Mouse (Mus musculus): ENCODE data around the gene Napb.
"Not testable (repeated sequence)": the region's sequence is repeated elsewhere in the genome, so short reads cannot be mapped to it uniquely, and the experiment has no call there.

Gene Napb

GRCm38 (mm10) chr2:148732327-148733000, at the start of gene Napb:
TSS of gene Napb (minus strand) at chr2:148732467.
- DNase-seq (ENCODE audit: low spot score), result peak; percentile 93

GRCm38 (mm10) chr2:148781709-148782108, 49.4 kb upstream of the Napb start, which contains the start of gene 8030411F24Rik:
TSS of gene 8030411F24Rik (plus strand) at chr2:148782009.
- DNase-seq (ENCODE audit: low spot score), result no peak

- not testable (repeated sequence) for DNase-seq (ENCODE audit: low spot score)
These were observed 39.1 kb upstream of the Napb start, which contains the start of gene Cst11 for GRCm38 (mm10) chr2:148771397-148771796. TSS of gene Cst11 (minus strand) at chr2:148771497.

- DNase-seq (ENCODE audit: low spot score), result no peak
These were observed 31.6 kb upstream of the Napb start for GRCm38 (mm10) chr2:148763648-148764388.

- DNase-seq (ENCODE audit: low spot score), result no peak
These were observed 22.1 kb upstream of the Napb start for GRCm38 (mm10) chr2:148754310-148754846.

- peak; percentile 24 for DNase-seq (ENCODE audit: low spot score)
These were observed 19.9 kb upstream of the Napb start for GRCm38 (mm10) chr2:148751893-148752813.

GRCm38 (mm10) chr2:148750058-148750457, 17.8 kb upstream of the Napb start, which contains the start of gene Cstl1:
TSS of gene Cstl1 (plus strand) at chr2:148750358.
- DNase-seq (ENCODE audit: low spot score), result no peak

GRCm38 (mm10) chr2:148743846-148744407, 11.7 kb upstream of the Napb start:
- DNase-seq (ENCODE audit: low spot score), result no peak

GRCm38 (mm10) chr2:148743001-148743400, 10.7 kb upstream of the Napb start:
- DNase-seq (ENCODE audit: low spot score), result no peak

GRCm38 (mm10) chr2:148731614-148732326, 497 bp downstream of the Napb start:
- peak; percentile 28 for DNase-seq (ENCODE audit: low spot score)

- DNase-seq (ENCODE audit: low spot score), result no peak
These were observed 12.8 kb downstream of the Napb start for GRCm38 (mm10) chr2:148719271-148719995.

GRCm38 (mm10) chr2:148717072-148717471, 15.2 kb downstream of the Napb start:
- no peak for DNase-seq (ENCODE audit: low spot score)

GRCm38 (mm10) chr2:148712326-148712725, 19.9 kb downstream of the Napb start:
- DNase-seq (ENCODE audit: low spot score), result no peak

- no peak for DNase-seq (ENCODE audit: low spot score)
These were observed 25.1 kb downstream of the Napb start for GRCm38 (mm10) chr2:148707202-148707530.

- DNase-seq (ENCODE audit: low spot score), result no peak
These were observed 25.7 kb downstream of the Napb start for GRCm38 (mm10) chr2:148706409-148707201.

- no peak for DNase-seq (ENCODE audit: low spot score)
These were observed 33.7 kb downstream of the Napb start for GRCm38 (mm10) chr2:148698571-148698970.

- DNase-seq (ENCODE audit: low spot score), result no peak
These were observed 41.5 kb downstream of the Napb start for GRCm38 (mm10) chr2:148690781-148691180.

GRCm38 (mm10) chr2:148690291-148690690, 42.0 kb downstream of the Napb start:
- DNase-seq (ENCODE audit: low spot score), result no peak

GRCm38 (mm10) chr2:148689444-148690140, 42.7 kb downstream of the Napb start:
- no peak for DNase-seq (ENCODE audit: low spot score)

All from ovary, postnatal 36 days (tissue).